Mouse (Mus musculus) monocyte, adult 59 days (primary cell): ENCODE data around the gene Igsf11. TPM values are rescaled to one million over a fixed set of nuclear protein-coding genes. Genes with fewer than 3 reads are reported as not detected.

Experiments
- total RNA-seq, 2 experiments: library from RNA; stranded (reverse); gene quantifications; one replicate each; pipeline ENCODE4 v1.2.4; 2023

The Igsf11 gene
- total RNA-seq, result not detected

GRCm38 (mm10) chr16:38892371-38892770 lies at the start of gene Igsf11:
Igsf11 (plus strand) TSS chr16:38892671.

Other genes with a start within 250 kb of the Igsf11 start
- 10 to 100 TPM; 23.1 to 25.2 TPM for gene Arhgap31, start 179.4 kb upstream of the Igsf11 start, total RNA-seq
- 10 to 100 TPM in 1 of 2 experiments, 1 to 10 TPM in 1; 9.1 to 11.2 TPM for gene B4galt4, start 150.4 kb upstream of the Igsf11 start, total RNA-seq
- under 1 TPM; 0.82 to 0.84 TPM for gene Upk1b, start 92.3 kb upstream of the Igsf11 start, total RNA-seq
- gene 4930435E12Rik, start 63.9 kb upstream of the Igsf11 start, total RNA-seq, result not detected